Mouse (Mus musculus) heart, embryonic 16.5 days (tissue): ENCODE measurements around the gene Wdr31. TPM values are rescaled to one million over a fixed set of nuclear protein-coding genes. Genes with fewer than 3 reads are reported as not detected.

Source experiments
- ATAC-seq: fragments of 200-750 bp; cut with Nextera tagmentation; replicated peaks from 2 replicates; pipeline ENCODE4 v1.8.0; 2017; ENCODE audit warnings: moderate number of reproducible peaks; ENCODE audit not compliant: insufficient read depth, low FRiP score; ENCODE audit errors: extremely low read depth
- H3K27ac ChIP-seq: fragments of 300-500 bp; sonication (generic); 2 replicates; pipeline ENCODE4 v1.5.1; 2014; ENCODE audit warnings: mild to moderate bottlenecking, low read length, control low read depth, moderate library complexity
- H3K27me3 ChIP-seq: fragments of 300-500 bp; sonication (generic); 2 replicates; pipeline ENCODE4 v1.6.1; 2014; ENCODE audit warnings: low read length, mixed read lengths; ENCODE audit not compliant: control insufficient read depth, insufficient read depth
- H3K36me3 ChIP-seq: fragments of 300-500 bp; sonication (generic); 2 replicates; pipeline ENCODE4 v1.6.1; 2014; ENCODE audit not compliant: control insufficient read depth, insufficient read depth
- H3K4me1 ChIP-seq: fragments of 300-500 bp; sonication (generic); 2 replicates; pipeline ENCODE4 v1.6.1; 2014; ENCODE audit warnings: low read length, mixed read lengths; ENCODE audit not compliant: control insufficient read depth, insufficient read depth
- H3K4me2 ChIP-seq: fragments of 300-500 bp; sonication (generic); 2 replicates; pipeline ENCODE4 v1.6.1; 2014; ENCODE audit warnings: low read depth, mild to moderate bottlenecking, control low read depth, low read length
- H3K4me3 ChIP-seq: fragments of 300-500 bp; sonication (generic); 2 replicates; pipeline ENCODE4 v1.5.1; 2014; ENCODE audit warnings: mild to moderate bottlenecking, control low read depth, low read length
- H3K9ac ChIP-seq: fragments of 300-500 bp; sonication (generic); 2 replicates; pipeline ENCODE4 v1.6.1; 2014; ENCODE audit warnings: low read length, control low read depth
- H3K9me3 ChIP-seq: fragments of 300-500 bp; sonication (generic); replicated peaks from 2 replicates; pipeline ENCODE4 v1.6.1; 2016; ENCODE audit warnings: low read length; ENCODE audit not compliant: control insufficient read depth
- WGBS: fragments of 180-500 bp; shearing (Covaris S2); extraction: QIAGEN DNeasy Blood & Tissue Kit; methylation state at CpG from one replicate; pipeline ENCODE4 v1.1.7; 2014; 5-methylcytosine and 5-hydroxymethylcytosine counted together
- polyA plus RNA-seq: library from polyadenylated mRNA; unstranded; fragments of >200 nt; fragmentation: Nextera tagmentation; extraction: Ambion mirVana; gene quantifications from 2 replicates; pipeline ENCODE4 v1.2.1, GENCODE M21; 2015

Gene Wdr31
- polyA plus RNA-seq, 1 experiment from 2014 or later = 3.1 TPM

DNA sequence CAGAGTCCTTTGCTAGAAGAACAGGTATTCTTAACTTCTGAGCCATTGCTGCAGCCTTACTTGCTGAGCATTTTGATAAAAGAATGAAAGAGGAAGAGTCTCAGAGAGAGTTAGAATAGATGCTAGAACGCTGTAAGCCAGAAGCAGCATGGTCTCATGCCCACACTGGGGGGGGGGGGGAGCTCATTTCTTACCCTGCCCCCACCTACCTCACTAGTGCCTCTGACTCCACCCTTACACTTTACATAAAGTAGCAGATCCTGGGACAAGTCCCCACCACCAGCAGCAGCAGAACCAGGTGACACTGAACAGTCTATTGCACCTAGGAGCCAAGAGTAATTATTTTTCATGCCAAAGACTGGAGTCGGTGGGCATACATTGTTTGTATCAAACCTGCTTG lies 4.4 kb upstream of the Wdr31 start:
- H3K4me1 ChIP-seq = peaks cover 12% of the 10 kb centered on the region
- no peak overlapping the region for H3K27ac ChIP-seq
- H3K4me3 ChIP-seq = no peak overlapping the region
- no peaks in the 10 kb centered on the region for H3K9me3 ChIP-seq
- no peak for ATAC-seq
- no peaks in the 10 kb centered on the region for H3K27me3 ChIP-seq
- no peak overlapping the region for H3K4me2 ChIP-seq
- no peak overlapping the region for H3K9ac ChIP-seq
- no peaks in the 10 kb centered on the region for H3K36me3 ChIP-seq
- 81% methylated on average over 2 of the region's 2 CpGs for WGBS

DNA sequence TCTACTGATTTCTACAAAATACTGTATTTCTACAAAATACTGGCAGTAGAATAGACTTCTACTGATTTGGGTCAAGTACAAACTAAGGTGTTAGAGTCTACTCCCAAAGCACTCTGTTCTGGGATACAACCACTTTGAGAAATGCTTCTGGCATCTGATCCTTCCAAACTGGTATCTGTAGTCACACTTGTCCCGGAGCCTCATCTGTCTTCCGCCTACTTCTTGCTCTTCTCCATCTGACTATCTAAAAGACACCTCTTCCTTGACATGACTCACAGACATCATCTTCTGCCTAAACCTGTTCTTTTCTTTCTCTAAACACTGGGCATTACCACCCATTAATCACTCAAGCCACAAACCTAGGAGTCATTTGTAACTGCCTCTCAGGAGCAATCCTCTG lies 1.4 kb upstream of the Wdr31 start:
- Histone ChIP-seq H3K9ac (no peak overlapping the region), H3K9me3 (no peaks in the 10 kb centered on the region), H3K36me3 (no peaks in the 10 kb centered on the region), H3K27ac (no peak overlapping the region), H3K4me3 (no peak overlapping the region), H3K27me3 (no peaks in the 10 kb centered on the region), H3K4me2 (no peak overlapping the region), H3K4me1 (peaks cover 3% of the 10 kb centered on the region; the same call in 1 of the 2 replicates)
- 87% methylated on average over 2 of the region's 2 CpGs for WGBS
- ATAC-seq = no peak

DNA sequence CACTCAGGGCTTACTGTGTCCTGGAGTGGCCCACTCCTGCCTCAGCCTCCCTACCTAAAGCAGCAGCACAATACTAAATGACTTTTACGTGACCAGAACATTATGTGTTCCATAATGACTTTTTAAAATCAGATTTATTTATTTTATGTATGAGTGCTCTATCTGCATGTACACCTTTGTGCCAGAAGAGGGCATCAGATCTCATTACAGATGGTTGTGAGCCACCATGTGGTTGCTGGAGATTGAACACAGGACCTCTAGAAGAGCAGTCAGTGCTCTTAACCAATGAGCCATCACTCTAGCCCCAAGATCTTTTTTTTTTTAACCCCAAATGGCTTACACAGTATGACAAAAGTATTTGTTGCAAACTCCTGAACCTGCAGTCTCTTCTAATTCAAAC lies 2.5 kb downstream of the Wdr31 start:
- Histone ChIP-seq H3K27ac (no peak overlapping the region), H3K9me3 (no peaks in the 10 kb centered on the region), H3K4me2 (no peak overlapping the region), H3K9ac (no peak overlapping the region), H3K4me3 (no peak overlapping the region), H3K27me3 (no peaks in the 10 kb centered on the region), H3K36me3 (no peaks in the 10 kb centered on the region), H3K4me1 (peaks cover 3% of the 10 kb centered on the region; the same call in 1 of the 2 replicates)
- ATAC-seq = no peak
- 95% methylated on average over 1 of the region's 1 CpGs for WGBS

DNA sequence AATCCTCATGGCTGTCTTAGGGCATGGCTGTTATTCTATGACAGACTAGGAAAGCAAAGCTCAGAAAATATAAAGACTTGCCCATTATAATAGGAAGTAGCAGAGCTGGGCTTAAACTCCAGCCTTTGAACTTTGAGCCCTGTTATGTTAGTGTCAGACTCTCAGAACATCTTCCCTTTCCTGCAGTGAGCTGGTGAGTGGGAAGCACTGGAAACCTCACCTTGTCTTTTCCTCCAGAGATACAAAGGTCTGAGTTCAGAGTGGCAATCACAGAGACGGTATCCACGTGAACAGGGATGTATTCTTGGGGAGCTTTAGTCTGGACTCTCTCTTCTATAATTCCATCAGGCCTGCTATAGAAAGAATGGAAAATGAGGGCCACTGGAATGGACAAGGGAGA lies 7.6 kb downstream of the Wdr31 start:
- Histone ChIP-seq H3K4me2 (no peak overlapping the region), H3K27me3 (no peaks in the 10 kb centered on the region), H3K4me3 (no peak overlapping the region), H3K36me3 (no peaks in the 10 kb centered on the region), H3K9me3 (no peaks in the 10 kb centered on the region), H3K9ac (no peak overlapping the region), H3K4me1 (peaks cover 3% of the 10 kb centered on the region; the same call in 1 of the 2 replicates), H3K27ac (no peak overlapping the region)
- ATAC-seq = no peak
- 72% methylated on average over 2 of the region's 2 CpGs for WGBS

DNA sequence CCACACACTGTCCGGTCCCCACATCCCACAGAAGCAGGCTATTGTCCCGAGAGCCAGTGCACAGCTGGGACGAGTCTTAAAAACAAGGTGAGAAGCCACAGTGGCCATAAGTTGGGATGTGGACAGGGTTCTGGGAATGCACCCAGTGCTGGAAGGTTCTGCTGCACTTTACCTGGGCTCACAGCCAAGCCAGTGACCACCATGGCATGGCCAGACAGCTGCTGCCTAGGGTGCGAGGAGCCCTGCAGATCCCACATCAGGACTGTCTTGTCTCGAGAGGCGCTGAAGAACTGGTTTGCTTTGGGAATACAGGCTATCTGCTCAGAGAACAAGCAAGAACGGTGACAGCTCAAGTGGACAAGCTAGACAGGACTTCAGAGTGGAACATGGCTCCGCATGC lies 10.3 kb downstream of the Wdr31 start:
- Histone ChIP-seq H3K27ac (no peak overlapping the region), H3K36me3 (no peaks in the 10 kb centered on the region), H3K9me3 (no peaks in the 10 kb centered on the region), H3K4me2 (no peak overlapping the region), H3K4me3 (no peak overlapping the region), H3K27me3 (no peaks in the 10 kb centered on the region), H3K4me1 (peaks cover 5% of the 10 kb centered on the region; the same call in 1 of the 2 replicates), H3K9ac (no peak overlapping the region)
- no peak for ATAC-seq
- WGBS = 83% methylated on average over 8 of the region's 8 CpGs

DNA sequence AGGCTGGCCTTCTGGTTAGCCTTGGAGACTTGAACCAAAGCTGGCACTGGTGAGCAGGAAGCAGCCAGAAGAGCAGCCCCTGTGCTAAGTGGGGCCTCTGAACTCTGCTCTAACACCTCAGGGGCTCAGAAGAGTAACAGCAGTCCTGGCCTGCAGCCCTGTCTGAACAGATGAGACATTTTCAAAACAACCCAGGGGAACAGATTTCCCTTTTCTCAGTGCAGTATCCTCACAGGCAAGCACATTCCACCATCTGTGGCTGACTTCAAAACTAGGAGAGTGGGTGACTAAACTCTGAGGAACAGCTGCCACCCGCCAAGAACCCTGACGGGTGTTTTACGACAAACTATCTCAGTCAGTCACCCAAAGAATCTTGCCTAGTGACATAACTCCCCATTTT lies 11.6 kb downstream of the Wdr31 start:
- H3K9me3 ChIP-seq = no peaks in the 10 kb centered on the region

DNA sequence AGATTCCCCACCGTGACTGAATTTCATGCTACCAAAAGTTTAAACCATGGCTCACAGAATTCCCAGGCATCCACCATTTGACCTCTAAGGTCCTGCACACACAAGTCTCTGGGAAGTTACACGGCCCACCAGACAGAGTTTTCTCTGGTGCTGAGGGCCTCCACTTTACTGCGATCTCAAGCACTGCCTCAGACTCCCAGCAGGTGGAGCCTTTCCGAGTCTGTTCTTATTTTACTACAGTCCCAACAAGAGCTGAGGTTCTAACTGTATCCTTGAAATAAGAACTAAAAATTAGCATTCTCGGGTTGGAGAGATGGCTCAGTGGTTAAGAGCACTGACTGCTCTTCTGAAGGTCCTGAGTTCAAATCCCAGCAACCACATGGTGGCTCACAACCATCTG lies 15.7 kb downstream of the Wdr31 start:
- Histone ChIP-seq H3K4me1 (peaks cover 5% of the 10 kb centered on the region; the same call in 1 of the 2 replicates), H3K9me3 (no peaks in the 10 kb centered on the region), H3K4me3 (no peak overlapping the region), H3K36me3 (no peaks in the 10 kb centered on the region), H3K27me3 (no peaks in the 10 kb centered on the region), H3K9ac (no peak overlapping the region), H3K4me2 (no peak overlapping the region), H3K27ac (no peak overlapping the region)
- ATAC-seq = no peak
- WGBS = 41% methylated on average over 5 of the region's 5 CpGs

More for the DNA sequence above, 11.6 kb downstream of the Wdr31 start:
- Histone ChIP-seq H3K9ac (no peak overlapping the region), H3K27ac (no peak overlapping the region), H3K4me2 (no peak overlapping the region), H3K36me3 (no peaks in the 10 kb centered on the region), H3K4me1 (peaks cover 5% of the 10 kb centered on the region; the same call in 1 of the 2 replicates), H3K27me3 (no peaks in the 10 kb centered on the region), H3K4me3 (no peak overlapping the region)
- 74% methylated on average over 3 of the region's 3 CpGs for WGBS
- ATAC-seq = no peak

DNA sequence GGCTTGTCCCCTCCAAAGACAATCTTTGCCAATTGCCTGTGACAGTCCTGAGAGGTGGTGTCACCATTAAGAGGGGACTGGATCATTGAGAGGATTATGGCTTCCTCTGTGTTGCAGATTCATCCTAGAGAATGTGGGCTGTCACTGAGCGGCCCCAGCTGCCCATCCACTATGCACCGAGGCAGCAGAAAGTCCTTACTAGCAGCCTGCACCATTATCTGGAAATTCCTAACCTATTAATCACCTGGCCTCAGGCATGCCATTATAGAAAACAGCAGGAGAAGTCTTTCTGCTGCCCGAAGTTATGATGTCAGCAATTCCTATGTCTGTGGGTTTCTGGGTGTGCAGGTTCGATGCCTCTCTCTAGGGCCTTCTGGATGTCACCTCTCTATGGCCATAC lies 29.7 kb downstream of the Wdr31 start:
- 40% methylated on average over 4 of the region's 4 CpGs for WGBS
- no peak for ATAC-seq
- H3K36me3 ChIP-seq = no peaks in the 10 kb centered on the region
- H3K9ac ChIP-seq = no peak overlapping the region
- no peaks in the 10 kb centered on the region for H3K27me3 ChIP-seq
- H3K4me1 ChIP-seq = no peaks in the 10 kb centered on the region
- no peak overlapping the region for H3K4me3 ChIP-seq
- H3K4me2 ChIP-seq = no peak overlapping the region
- H3K9me3 ChIP-seq = no peaks in the 10 kb centered on the region
- H3K27ac ChIP-seq = no peak overlapping the region

DNA sequence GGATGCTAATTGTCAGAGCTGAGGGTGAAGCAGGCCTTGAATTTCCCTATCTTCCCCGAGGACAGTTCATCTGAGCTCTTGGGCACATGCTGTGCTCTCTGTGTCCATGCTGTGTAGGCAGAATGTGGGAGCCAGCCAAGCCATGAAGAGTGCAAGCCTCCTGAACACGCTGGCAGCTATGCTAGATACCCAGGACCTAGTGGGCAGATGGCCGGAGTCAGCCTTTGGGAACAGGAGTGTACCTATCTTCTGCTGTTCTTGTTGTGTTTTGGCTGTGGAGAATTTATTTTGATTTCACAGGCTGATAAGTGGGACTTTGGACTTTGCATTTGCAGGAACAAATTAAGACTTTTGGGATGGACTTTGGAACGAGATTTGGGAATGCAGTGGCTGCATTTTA lies 30.2 kb downstream of the Wdr31 start:
- no peak overlapping the region for H3K9ac ChIP-seq
- ATAC-seq = no peak
- no peaks in the 10 kb centered on the region for H3K36me3 ChIP-seq
- no peaks in the 10 kb centered on the region for H3K27me3 ChIP-seq
- 71% methylated on average over 4 of the region's 4 CpGs for WGBS
- no peaks in the 10 kb centered on the region for H3K9me3 ChIP-seq
- no peak overlapping the region for H3K4me3 ChIP-seq
- H3K4me1 ChIP-seq = no peaks in the 10 kb centered on the region
- no peak overlapping the region for H3K4me2 ChIP-seq
- no peak overlapping the region for H3K27ac ChIP-seq

DNA sequence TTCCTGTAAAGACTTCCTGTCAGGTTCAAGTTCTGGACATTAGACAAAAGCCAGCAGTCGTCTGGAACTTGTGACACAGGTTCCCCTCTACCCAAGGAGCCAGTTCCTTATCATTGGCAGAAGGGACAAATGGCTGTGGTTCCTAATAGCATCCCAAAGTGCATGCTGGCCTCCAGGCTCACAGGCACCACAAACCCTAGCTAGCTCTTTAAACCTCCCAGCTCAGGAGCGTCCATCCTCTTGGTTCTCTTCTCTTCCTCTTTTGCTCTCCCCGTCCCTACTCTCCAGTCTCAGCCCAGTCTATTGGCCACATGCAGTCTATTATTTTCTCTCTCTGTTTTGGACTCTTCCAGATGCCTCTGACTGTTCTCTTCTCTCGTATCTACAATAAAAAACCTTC lies 30.9 kb downstream of the Wdr31 start:
- H3K4me3 ChIP-seq = no peak overlapping the region
- H3K27me3 ChIP-seq = no peaks in the 10 kb centered on the region
- no peaks in the 10 kb centered on the region for H3K4me1 ChIP-seq
- H3K4me2 ChIP-seq = no peak overlapping the region
- H3K9me3 ChIP-seq = no peaks in the 10 kb centered on the region
- no peak overlapping the region for H3K9ac ChIP-seq
- WGBS = 57% methylated on average over 4 of the region's 4 CpGs
- no peak for ATAC-seq
- no peaks in the 10 kb centered on the region for H3K36me3 ChIP-seq
- no peak overlapping the region for H3K27ac ChIP-seq
